Mouse (Mus musculus) embryonic facial prominence, embryonic 11.5 days (tissue): ENCODE measurements around the gene Retreg1. TPM values are rescaled to one million over a fixed set of nuclear protein-coding genes. Genes with fewer than 3 reads are reported as not detected.

Source experiments
- ATAC-seq: fragments of 200-750 bp; cut with Nextera tagmentation; replicated peaks from 2 replicates; pipeline ENCODE4 v1.8.0; 2017; ENCODE audit warnings: low read depth; ENCODE audit not compliant: insufficient number of reproducible peaks, low FRiP score, low TSS enrichment
- DNase-seq: peaks from one replicate; pipeline ENCODE4 v3.0.0-alpha.2; 2015; ENCODE audit warnings: low spot score
- H3K27ac ChIP-seq: fragments of 300-500 bp; sonication (generic); replicated peaks from 2 replicates; pipeline ENCODE4 v1.5.1; 2014; ENCODE audit warnings: mild to moderate bottlenecking, low read depth, low read length, control low read depth
- H3K27me3 ChIP-seq: fragments of 300-500 bp; sonication (generic); 2 replicates; pipeline ENCODE4 v1.6.1; 2014; ENCODE audit warnings: mild to moderate bottlenecking, low read length, moderate library complexity, mixed read lengths; ENCODE audit not compliant: control insufficient read depth, insufficient read depth
- H3K36me3 ChIP-seq: fragments of 300-500 bp; sonication (generic); replicated peaks from 2 replicates; pipeline ENCODE4 v1.6.1; 2014; ENCODE audit warnings: low read depth, mild to moderate bottlenecking, low read length, moderate library complexity, mixed read lengths; ENCODE audit not compliant: control insufficient read depth, insufficient read depth
- H3K4me1 ChIP-seq: fragments of 300-500 bp; sonication (generic); 2 replicates; pipeline ENCODE4 v1.6.1; 2014; ENCODE audit warnings: low read length, mixed read lengths; ENCODE audit not compliant: control insufficient read depth, insufficient read depth
- H3K4me2 ChIP-seq: fragments of 300-500 bp; sonication (generic); 2 replicates; pipeline ENCODE4 v1.6.1; 2014; ENCODE audit warnings: low read depth, mild to moderate bottlenecking, control low read depth, low read length, moderate library complexity
- H3K4me3 ChIP-seq: fragments of 300-500 bp; sonication (generic); 2 replicates; pipeline ENCODE4 v1.5.1; 2014; ENCODE audit warnings: low read depth, low read length, control low read depth
- H3K9ac ChIP-seq: fragments of 300-500 bp; sonication (generic); replicated peaks from 2 replicates; pipeline ENCODE4 v1.6.1; 2014; ENCODE audit warnings: mild to moderate bottlenecking, control low read depth, low read length
- H3K9me3 ChIP-seq: fragments of 300-500 bp; sonication (generic); replicated peaks from 2 replicates; pipeline ENCODE4 v1.6.1; 2016; ENCODE audit warnings: mild to moderate bottlenecking, low read length, inconsistent platforms, mixed read lengths; ENCODE audit not compliant: control insufficient read depth
- WGBS: fragments of 180-500 bp; shearing (Covaris S2); extraction: QIAGEN DNeasy Blood & Tissue Kit; methylation state at CpG from one replicate; pipeline ENCODE4 v1.1.7; 2014; 5-methylcytosine and 5-hydroxymethylcytosine counted together
- polyA plus RNA-seq: library from polyadenylated mRNA; unstranded; fragments of >200 nt; fragmentation: Nextera tagmentation; extraction: Ambion mirVana; gene quantifications from 2 replicates; pipeline ENCODE4 v1.2.1, GENCODE M21; 2014

The Retreg1 gene
- polyA plus RNA-seq, 1 experiment from 2014 or later = 5.1 TPM

- Histone ChIP-seq H3K27me3 (no peaks in the 10 kb centered on the region), H3K36me3 (peaks cover 12% of the 10 kb centered on the region), H3K9me3 (no peaks in the 10 kb centered on the region), H3K4me3 (no peak overlapping the region), H3K4me2 (no peak overlapping the region), H3K27ac (no peak overlapping the region), H3K9ac (no peak overlapping the region), H3K4me1 (no peaks in the 10 kb centered on the region)
- ATAC-seq = no peak
- DNase-seq = no peak
- 87% methylated on average over 3 of the region's 3 CpGs for WGBS
Measured at GRCm38 (mm10) chr15:25814535-25814934, 28.4 kb upstream of the Retreg1 start.

DNA sequence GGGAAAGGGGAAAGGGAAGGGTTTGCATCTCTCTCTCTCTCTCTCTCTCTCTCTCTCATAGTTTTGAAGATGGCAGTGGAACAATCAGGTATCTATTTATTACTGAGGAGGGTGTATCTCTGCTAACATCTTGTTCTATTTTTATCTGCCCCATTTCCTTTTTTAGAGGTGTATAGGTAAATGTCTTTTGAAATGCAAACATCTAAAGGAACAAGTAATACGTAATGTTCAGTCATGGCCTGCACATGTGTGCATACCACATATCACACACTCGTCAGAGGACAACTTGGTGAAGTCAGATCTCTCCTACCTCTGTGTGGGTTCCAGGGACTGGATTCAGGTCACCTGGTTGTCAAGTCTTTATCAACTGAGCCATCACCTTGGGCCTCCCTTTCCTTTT lies 25.8 kb upstream of the Retreg1 start:
- Histone ChIP-seq H3K9me3 (no peaks in the 10 kb centered on the region), H3K9ac (no peak overlapping the region), H3K4me2 (no peak overlapping the region), H3K4me1 (no peaks in the 10 kb centered on the region), H3K36me3 (no peaks in the 10 kb centered on the region; the same call in 1 of the 2 replicates), H3K4me3 (no peak overlapping the region), H3K27ac (no peak overlapping the region), H3K27me3 (no peaks in the 10 kb centered on the region)
- ATAC-seq (no peak), DNase-seq (no peak)
- 93% methylated on average over 2 of the region's 2 CpGs for WGBS

DNA sequence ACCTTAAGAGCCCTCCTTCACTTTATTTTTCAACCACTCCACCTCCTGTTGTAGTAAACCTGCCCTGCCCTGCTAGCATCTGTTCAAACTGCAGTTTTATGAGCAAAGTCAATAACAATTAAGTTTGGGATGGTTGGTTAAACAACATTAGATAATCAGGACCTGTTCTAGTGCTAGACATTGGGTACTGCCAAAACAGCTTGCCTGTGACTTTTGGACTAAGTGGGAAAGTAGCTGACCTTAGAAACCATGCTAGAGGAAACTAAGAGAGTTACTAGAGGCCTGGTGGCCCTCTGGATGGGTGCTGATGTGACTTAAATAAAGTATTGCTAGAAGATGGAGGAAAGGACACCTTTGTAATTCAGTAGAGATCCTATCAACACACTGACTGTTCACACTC lies 21.0 kb upstream of the Retreg1 start:
- Histone ChIP-seq H3K4me1 (no peaks in the 10 kb centered on the region), H3K36me3 (no peaks in the 10 kb centered on the region), H3K4me2 (no peak overlapping the region), H3K27me3 (no peaks in the 10 kb centered on the region), H3K4me3 (no peak overlapping the region), H3K9ac (no peak overlapping the region), H3K27ac (no peak overlapping the region), H3K9me3 (no peaks in the 10 kb centered on the region)
- no peak for ATAC-seq
- DNase-seq = no peak

DNA sequence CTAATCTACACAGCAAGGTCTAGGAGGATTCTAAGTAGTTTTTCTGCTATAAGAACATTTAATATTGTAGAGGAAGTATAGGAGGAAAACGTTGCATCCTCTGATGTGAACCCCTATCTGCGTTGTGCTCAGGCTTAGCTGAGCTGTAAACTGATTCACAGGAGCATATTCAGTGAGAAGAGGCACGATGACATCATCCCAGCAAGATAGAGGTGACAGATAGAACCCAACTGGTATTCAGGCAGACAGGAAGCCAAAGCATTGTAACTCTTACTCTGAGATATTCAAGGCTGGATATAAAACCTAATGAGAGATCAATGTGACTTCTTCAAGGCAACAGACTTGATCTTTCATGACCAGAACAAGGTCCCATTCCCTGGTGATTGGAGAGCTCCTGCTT lies 20.3 kb upstream of the Retreg1 start:
- H3K9ac ChIP-seq = no peak overlapping the region
- WGBS = 66% methylated on average over 3 of the region's 3 CpGs
- DNase-seq = no peak

GRCm38 (mm10) chr15:25826531-25826961 lies 16.4 kb upstream of the Retreg1 start:
- no peak overlapping the region for H3K9ac ChIP-seq
- H3K27me3 ChIP-seq = no peaks in the 10 kb centered on the region
- no peaks in the 10 kb centered on the region for H3K4me1 ChIP-seq
- 84% methylated on average over 8 of the region's 8 CpGs for WGBS
- no peak overlapping the region for H3K4me3 ChIP-seq
- DNase-seq = no peak
- H3K4me2 ChIP-seq = no peak overlapping the region
- H3K27ac ChIP-seq = no peak overlapping the region
- H3K36me3 ChIP-seq = no peaks in the 10 kb centered on the region; the same call in 1 of the 2 replicates
- no peaks in the 10 kb centered on the region for H3K9me3 ChIP-seq
- no peak for ATAC-seq

More for the DNA sequence above, 20.3 kb upstream of the Retreg1 start:
- no peak overlapping the region for H3K4me3 ChIP-seq
- no peaks in the 10 kb centered on the region for H3K27me3 ChIP-seq
- H3K9me3 ChIP-seq = no peaks in the 10 kb centered on the region
- H3K27ac ChIP-seq = no peak overlapping the region
- no peak overlapping the region for H3K4me2 ChIP-seq
- no peaks in the 10 kb centered on the region for H3K36me3 ChIP-seq
- no peaks in the 10 kb centered on the region for H3K4me1 ChIP-seq
- ATAC-seq = no peak

GRCm38 (mm10) chr15:25828464-25828863 lies 14.5 kb upstream of the Retreg1 start:
- no peaks in the 10 kb centered on the region for H3K4me1 ChIP-seq
- H3K9me3 ChIP-seq = no peaks in the 10 kb centered on the region
- no peaks in the 10 kb centered on the region; the same call in 1 of the 2 replicates for H3K36me3 ChIP-seq
- no peak for ATAC-seq
- H3K9ac ChIP-seq = no peak overlapping the region
- no peak overlapping the region for H3K4me3 ChIP-seq
- 82% methylated on average over 10 of the region's 10 CpGs for WGBS
- no peak overlapping the region for H3K4me2 ChIP-seq
- no peaks in the 10 kb centered on the region for H3K27me3 ChIP-seq
- DNase-seq = no peak
- H3K27ac ChIP-seq = no peak overlapping the region

GRCm38 (mm10) chr15:25830426-25830825 lies 12.6 kb upstream of the Retreg1 start:
- Histone ChIP-seq H3K4me3 (no peak overlapping the region), H3K27ac (no peak overlapping the region), H3K4me1 (no peaks in the 10 kb centered on the region), H3K9me3 (no peaks in the 10 kb centered on the region), H3K4me2 (no peak overlapping the region), H3K9ac (no peak overlapping the region), H3K27me3 (no peaks in the 10 kb centered on the region), H3K36me3 (no peaks in the 10 kb centered on the region; the same call in 1 of the 2 replicates)
- no peak for ATAC-seq
- no peak for DNase-seq
- 62% methylated on average over 2 of the region's 2 CpGs for WGBS

DNA sequence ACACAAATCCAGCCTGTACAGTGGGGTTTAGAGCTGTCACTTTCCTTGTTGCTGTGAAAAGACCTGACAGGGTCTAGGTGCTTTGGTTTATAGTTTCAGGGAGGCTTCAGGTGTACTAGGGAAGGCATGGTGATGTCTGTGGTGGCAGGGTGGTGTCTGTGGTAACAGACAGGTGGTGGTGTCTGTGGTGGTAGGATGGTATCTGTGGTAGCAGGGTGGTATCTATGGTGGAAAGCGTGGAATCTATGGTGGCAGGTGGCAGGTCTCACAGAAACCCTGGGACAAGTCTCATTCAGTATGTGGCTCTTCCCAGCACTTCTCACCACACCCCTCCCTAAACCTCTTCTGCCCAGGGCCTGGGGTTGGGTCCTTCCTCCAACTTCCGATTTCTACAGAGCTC lies 8.7 kb upstream of the Retreg1 start:
- Histone ChIP-seq H3K9ac (no peak overlapping the region), H3K27ac (no peak overlapping the region), H3K4me3 (no peak overlapping the region), H3K4me1 (no peaks in the 10 kb centered on the region), H3K36me3 (no peaks in the 10 kb centered on the region; the same call in 1 of the 2 replicates), H3K4me2 (no peak overlapping the region), H3K27me3 (no peaks in the 10 kb centered on the region), H3K9me3 (no peaks in the 10 kb centered on the region)
- 93% methylated on average over 2 of the region's 2 CpGs for WGBS
- DNase-seq (no peak), ATAC-seq (no peak)
